Mouse (Mus musculus): ENCODE data around the gene Fam71f2.

DNA sequence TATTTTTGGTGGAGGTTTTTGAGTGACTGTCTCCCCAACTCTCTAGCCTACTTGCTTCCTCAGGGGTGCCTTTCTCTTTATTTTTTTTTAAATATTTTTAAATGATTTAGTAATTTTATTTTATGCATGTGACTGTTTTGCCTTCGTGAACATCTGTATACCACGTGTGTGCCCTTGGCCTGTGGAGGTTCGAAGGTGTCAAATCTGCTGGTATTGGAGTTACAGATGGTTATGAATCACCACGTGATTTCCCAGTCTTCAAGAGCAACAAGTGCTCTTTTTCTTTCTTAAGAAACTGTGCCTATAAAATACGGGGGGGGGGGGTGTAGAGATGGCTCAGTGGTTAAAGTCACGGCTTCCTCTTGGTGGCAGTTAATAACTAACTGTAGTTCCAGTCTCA, 42.2 kb downstream of the Fam71f2 start:
- TF ChIP-seq CTCF (conservative IDR thresholded peaks at IDR 0.05; ENCODE audit: insufficient read depth, insufficient read length, low read depth, low read length) = no peak
- no peak for TF ChIP-seq POLR2A (IDR thresholded peaks at IDR 0.05; ENCODE audit: low read depth, low read length)
